Mouse (Mus musculus): ENCODE data around the gene E2f4. TPM values are rescaled to one million over a fixed set of nuclear protein-coding genes. Genes with fewer than 3 reads are reported as not detected.
"Not testable (repeated sequence)": the region's sequence is repeated elsewhere in the genome, so short reads cannot be mapped to it uniquely, and the experiment has no call there.

Gene E2f4
- polyA plus RNA-seq, 1 experiment from 2014 or later: 57.5 TPM

DNA sequence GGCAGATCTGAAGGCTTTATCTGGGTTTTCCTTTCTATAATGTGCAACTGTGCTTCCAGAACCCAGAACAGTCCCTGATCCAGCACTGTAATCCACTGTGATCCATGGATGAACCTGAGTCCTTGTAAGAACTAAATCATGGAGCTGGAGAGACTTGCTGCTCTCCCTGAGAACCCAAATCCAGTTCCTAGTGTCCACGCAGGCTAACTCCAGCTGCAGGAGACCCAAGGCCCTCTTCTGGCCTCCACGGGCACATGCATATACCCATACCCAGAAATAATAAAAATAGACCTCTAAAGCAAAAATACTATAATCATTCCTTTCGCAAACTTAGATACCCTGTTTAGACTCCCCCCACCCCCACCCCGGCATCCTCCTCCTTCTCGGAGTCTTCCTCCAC, 9.2 kb upstream of the E2f4 start:
- Histone ChIP-seq H3K27ac (peak overlapping the region; percentile 93; the same call in 1 of the 2 replicates), H3K4me2 (replicated peaks) (peak overlapping the region; percentile 81), H3K4me3 (replicated peaks) (peak overlapping the region; percentile 56), H3K36me3 (peaks cover 28% of the 10 kb centered on the region), H3K27me3 (peaks cover 12% of the 10 kb centered on the region), H3K4me1 (replicated peaks) (peaks cover 57% of the 10 kb centered on the region), H3K9ac (replicated peaks) (peak overlapping the region; percentile 70), H3K9me3 (no peaks in the 10 kb centered on the region)
- 81% methylated on average over 5 of the region's 5 CpGs for WGBS
- no peak for ATAC-seq

DNA sequence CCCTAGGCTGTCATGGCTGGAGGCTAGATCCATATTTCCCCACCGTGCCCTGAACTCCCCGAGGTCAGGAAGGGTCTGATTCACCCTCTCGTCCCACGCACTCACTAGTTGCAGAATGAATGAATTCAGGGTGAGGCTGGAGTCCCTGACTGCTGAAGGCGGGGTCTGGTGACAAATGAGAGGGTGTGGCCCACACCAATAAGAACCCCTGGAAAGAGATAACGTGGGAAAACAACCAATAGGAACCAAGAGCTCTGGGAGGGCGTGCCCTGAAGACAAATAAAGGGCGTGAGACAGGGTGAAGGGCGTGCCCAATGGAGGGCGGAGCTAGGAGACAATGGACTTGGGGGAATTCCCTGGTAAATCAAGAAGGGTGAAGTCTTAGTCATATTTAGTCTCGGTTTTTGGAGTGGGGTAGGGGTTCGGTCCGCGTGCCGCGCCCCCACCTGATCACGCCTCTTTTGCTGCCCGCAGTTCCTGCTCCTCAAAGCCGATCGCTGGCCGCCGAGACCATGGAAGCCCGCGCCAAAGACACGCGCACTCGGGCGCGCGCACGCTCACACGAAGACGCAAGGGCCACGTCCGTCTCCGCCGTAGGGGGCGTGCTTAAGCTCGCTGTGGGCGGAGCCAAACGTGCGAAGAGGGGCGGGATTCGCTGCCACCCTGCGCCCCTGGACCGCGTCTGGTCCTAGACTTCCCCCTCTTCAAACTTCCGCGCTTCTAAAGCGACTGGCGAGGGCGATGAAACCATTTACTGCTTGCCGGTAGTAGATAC, 8.3 kb upstream of the E2f4 start:
- Histone ChIP-seq H3K4me2 (replicated peaks) (peak overlapping the region; percentile 81), H3K4me1 (replicated peaks) (peaks cover 57% of the 10 kb centered on the region), H3K4me3 (replicated peaks) (peak overlapping the region; percentile 56), H3K9ac (replicated peaks) (peak overlapping the region; percentile 70), H3K36me3 (peaks cover 21% of the 10 kb centered on the region), H3K27ac (peak overlapping the region; percentile 93), H3K27me3 (peaks cover 20% of the 10 kb centered on the region), H3K9me3 (no peaks in the 10 kb centered on the region)
- WGBS: under 1% methylated on average over 53 of the region's 53 CpGs
- ATAC-seq: peak; percentile 91

DNA sequence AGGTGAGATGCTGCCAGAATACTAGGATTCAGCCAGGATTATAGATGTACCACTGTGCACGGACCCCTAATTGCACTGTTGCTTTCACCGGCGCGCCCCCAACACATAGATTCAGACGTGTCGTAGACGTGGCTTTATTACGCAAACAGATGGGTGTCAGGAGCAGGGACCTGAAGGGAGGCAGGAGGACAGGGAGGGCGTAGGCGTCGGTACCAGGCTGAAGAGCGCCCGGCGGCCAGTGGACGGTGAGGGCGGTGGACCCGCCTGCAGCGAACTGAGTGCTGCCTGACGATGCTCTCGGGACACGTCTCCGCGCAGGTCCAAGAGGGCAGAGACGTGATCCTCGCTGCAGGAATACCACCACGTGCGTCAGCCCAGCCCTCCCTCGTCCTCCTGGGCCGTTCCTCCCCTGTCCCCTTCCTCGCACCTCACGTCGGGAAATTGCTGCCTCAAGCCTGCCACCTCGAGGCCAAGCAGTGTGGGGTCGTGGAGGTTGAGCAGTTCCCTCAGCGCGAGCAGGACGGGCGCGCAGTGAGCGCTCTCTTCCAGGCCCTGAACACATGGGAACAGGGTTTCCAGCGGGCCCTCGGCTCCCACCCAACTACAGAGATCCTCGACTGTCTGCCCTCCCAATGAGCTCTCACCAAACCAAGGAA, 7.5 kb upstream of the E2f4 start, which contains the start of gene 4931428F04Rik:
Gene 4931428F04Rik, minus strand, starts transcription at position 60 of the 656 bp plus-strand sequence.
- Histone ChIP-seq H3K9ac (replicated peaks) (peak within 1 kb of the TSS; percentile 70), H3K9me3 (no peaks in the 10 kb centered on the region), H3K4me3 (replicated peaks) (peak within 1 kb of the TSS; percentile 56), H3K4me2 (replicated peaks) (peak within 1 kb of the TSS; percentile 81), H3K36me3 (peaks cover 15% of the 10 kb centered on the region), H3K27ac (peak within 1 kb of the TSS; percentile 93), H3K4me1 (replicated peaks) (peaks cover 54% of the 10 kb centered on the region), H3K27me3 (peaks cover 20% of the 10 kb centered on the region)
- peak; percentile 49 for ATAC-seq
- WGBS: 1% methylated on average over 43 of the region's 43 CpGs

DNA sequence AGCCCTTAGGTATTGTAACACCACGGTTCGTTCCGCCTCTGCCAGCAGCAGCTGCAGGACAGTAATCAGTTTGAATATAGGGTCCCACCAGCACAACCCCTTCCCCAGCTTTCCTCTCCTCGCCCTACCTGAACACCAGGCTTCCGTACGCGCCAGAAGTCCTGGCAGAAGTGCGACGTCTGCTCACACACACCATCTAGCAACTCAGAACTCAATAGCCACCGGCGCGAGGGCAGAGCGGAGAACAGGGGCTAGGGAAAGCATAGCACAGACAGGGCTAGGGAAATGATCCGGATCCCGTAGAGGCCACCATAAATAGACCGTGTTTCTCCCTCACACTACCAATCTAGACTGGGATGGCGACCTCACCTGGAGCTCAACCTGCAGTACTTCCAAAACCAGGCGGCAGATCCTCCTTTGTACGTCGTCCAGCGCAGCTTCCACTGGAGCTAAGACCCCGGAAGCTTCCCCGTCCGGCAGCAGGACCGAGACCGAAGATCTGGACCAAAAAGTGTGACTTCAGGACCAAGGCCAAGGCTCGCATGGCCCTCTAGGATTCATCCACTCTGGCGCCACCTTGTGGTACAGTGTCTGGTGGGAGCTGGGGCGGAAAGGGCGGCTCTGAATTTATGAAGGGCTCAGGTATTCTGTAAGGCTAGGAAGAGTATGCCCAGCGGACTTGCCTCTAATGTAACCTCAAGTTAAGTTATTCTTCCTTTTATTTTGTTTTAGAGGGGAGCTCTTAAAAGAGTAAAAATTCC, 6.7 kb upstream of the E2f4 start:
- ATAC-seq: no peak
- H3K4me3 ChIP-seq (replicated peaks): peak overlapping the region; percentile 56
- peaks cover 46% of the 10 kb centered on the region for H3K4me1 ChIP-seq (replicated peaks)
- peak overlapping the region; percentile 81 for H3K4me2 ChIP-seq (replicated peaks)
- peaks cover 20% of the 10 kb centered on the region for H3K27me3 ChIP-seq
- H3K9me3 ChIP-seq: no peaks in the 10 kb centered on the region
- WGBS: 6% methylated on average over 31 of the region's 31 CpGs
- H3K36me3 ChIP-seq: peaks cover 7% of the 10 kb centered on the region; the same call in 1 of the 2 replicates
- no peak overlapping the region for H3K27ac ChIP-seq
- H3K9ac ChIP-seq (replicated peaks): peak overlapping the region; percentile 70; the same call in 1 of the 2 replicates

DNA sequence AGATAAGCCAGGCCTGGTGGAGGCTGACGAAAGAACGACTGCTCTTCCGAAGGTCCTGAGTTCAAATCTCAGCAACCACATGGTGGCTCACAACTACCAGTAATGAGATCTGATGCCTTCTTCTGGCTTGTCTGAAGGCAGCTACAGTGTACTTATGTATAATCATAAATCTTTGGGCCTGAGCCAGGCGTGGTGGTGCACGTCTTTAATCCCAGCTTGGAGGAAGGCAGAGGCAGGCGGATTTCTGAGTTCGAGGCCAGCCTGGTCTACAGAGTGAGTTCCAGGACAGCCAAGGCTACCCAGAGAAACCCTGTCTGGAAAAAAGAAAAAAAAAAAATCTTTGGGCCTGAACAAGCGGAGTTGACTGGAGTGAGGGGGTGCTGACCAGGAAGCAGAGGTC, 6.1 kb upstream of the E2f4 start:
- not testable (repeated sequence) for ATAC-seq; H3K4me2 ChIP-seq (replicated peaks); H3K36me3 ChIP-seq; H3K4me3 ChIP-seq (replicated peaks); H3K9ac ChIP-seq (replicated peaks); H3K9me3 ChIP-seq; H3K27ac ChIP-seq
- Histone ChIP-seq H3K27me3 (peaks cover 20% of the 10 kb centered on the region), H3K4me1 (replicated peaks) (peaks cover 40% of the 10 kb centered on the region)
- 86% methylated on average over 8 of the region's 8 CpGs for WGBS

DNA sequence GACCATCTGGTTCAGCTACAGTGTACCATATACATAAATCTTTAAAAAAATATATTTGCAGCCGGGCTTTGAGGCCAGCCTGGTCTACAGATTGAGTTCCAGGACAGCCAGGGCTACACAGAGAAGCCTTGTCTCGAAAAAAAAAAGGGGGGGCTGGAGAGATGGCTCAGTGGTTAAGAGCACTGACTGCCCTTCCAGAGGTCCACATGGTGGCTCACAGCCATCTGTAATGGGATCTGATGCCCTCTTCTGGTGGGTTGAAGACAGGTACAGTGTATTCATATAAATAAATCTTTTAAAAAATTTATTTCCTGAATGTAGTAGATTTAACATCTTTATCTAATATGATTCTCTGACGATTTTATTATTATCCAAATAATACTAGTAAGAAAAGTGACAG, 5.7 kb upstream of the E2f4 start:
- WGBS: 75% methylated on average over 3 of the region's 3 CpGs
- not testable (repeated sequence) for H3K36me3 ChIP-seq

DNA sequence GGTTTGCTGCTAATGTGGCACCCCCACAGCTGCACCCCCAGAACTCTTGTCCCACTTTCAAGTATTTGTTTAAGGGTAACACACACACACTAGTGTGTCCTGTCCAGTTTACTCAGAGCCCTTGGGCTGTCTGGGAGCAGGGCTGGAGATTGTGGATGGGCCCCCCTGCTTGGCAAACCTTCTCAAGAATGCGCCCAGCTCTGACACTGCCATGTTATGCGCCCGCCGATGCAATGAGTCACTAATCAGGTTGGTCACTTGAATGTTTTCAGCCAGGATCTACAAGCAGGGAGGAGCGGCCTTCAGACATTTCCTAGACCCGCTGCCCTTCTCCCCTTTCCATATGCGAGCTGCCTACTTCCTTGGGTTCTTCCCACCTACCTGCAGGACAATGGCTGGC, 5.0 kb upstream of the E2f4 start:
- no peak for ATAC-seq
- H3K27ac ChIP-seq: no peak overlapping the region
- H3K9ac ChIP-seq (replicated peaks): no peak overlapping the region
- H3K4me3 ChIP-seq (replicated peaks): no peak overlapping the region
- H3K4me1 ChIP-seq (replicated peaks): peaks cover 35% of the 10 kb centered on the region
- no peaks in the 10 kb centered on the region for H3K36me3 ChIP-seq
- no peak overlapping the region for H3K4me2 ChIP-seq (replicated peaks)
- 93% methylated on average over 7 of the region's 7 CpGs for WGBS
- H3K9me3 ChIP-seq: no peaks in the 10 kb centered on the region
- peaks cover 20% of the 10 kb centered on the region for H3K27me3 ChIP-seq

More for the DNA sequence above, 5.7 kb upstream of the E2f4 start:
- H3K4me3 ChIP-seq (replicated peaks); H3K4me2 ChIP-seq (replicated peaks); H3K9me3 ChIP-seq; ATAC-seq; H3K27ac ChIP-seq; H3K9ac ChIP-seq (replicated peaks): not testable (repeated sequence)
- Histone ChIP-seq H3K27me3 (peaks cover 20% of the 10 kb centered on the region), H3K4me1 (replicated peaks) (peaks cover 38% of the 10 kb centered on the region)

DNA sequence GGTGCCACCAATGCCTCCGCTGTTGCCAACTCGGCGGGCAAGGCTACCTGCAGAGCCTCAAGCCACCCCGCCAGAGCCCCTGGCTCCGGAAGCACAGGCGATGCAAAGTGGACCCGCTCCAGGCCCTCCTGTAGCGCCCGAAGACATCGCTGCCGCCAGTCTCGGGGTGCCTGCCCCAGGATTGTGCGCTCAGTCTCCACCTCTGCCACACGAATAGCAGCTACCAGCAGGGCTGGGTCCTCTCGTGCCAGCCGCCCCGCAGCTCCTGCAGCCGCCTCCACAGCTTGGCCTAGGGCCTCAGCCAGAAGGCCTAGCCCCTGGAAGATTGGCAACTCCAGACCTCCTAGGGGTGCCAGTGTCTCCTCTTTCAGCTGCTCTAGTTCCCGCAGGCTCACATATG, 4.1 kb upstream of the E2f4 start:
- Histone ChIP-seq H3K36me3 (no peaks in the 10 kb centered on the region; the same call in 1 of the 2 replicates), H3K27ac (no peak overlapping the region), H3K27me3 (peaks cover 20% of the 10 kb centered on the region), H3K4me2 (replicated peaks) (no peak overlapping the region), H3K9me3 (no peaks in the 10 kb centered on the region), H3K4me1 (replicated peaks) (peaks cover 31% of the 10 kb centered on the region), H3K4me3 (replicated peaks) (no peak overlapping the region), H3K9ac (replicated peaks) (peak overlapping the region; percentile 32; the same call in 1 of the 2 replicates)
- no peak for ATAC-seq
- 74% methylated on average over 19 of the region's 19 CpGs for WGBS

DNA sequence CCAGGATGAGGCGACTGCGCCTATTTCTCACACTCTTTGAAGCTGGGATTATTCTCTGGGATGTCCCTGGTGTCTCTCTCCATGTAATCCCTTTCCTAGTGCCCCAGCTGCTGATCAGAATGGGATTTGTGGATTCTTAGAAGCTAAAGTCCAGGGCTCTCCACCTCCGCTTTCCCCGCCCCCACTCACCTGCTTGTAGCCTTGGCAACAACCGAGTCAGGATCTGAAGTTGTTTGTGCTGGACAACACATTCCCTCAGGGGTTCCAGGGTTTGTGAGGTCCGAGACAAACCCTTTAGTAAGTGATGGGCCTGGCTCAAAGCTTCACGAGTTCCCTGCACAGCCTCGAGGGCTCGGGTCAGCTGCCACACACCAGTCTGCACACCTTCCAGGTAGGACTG, 2.7 kb upstream of the E2f4 start:
- WGBS: 57% methylated on average over 9 of the region's 9 CpGs
- Histone ChIP-seq H3K9me3 (no peaks in the 10 kb centered on the region), H3K9ac (replicated peaks) (0 out of 2 replicates have a peak overlapping the region, but pooled peaks have one; percentile 19), H3K27me3 (peaks cover 20% of the 10 kb centered on the region), H3K4me1 (replicated peaks) (peaks cover 36% of the 10 kb centered on the region), H3K4me3 (replicated peaks) (no peak overlapping the region), H3K4me2 (replicated peaks) (0 out of 2 replicates have a peak overlapping the region, but pooled peaks have one; percentile 5), H3K36me3 (peaks cover 8% of the 10 kb centered on the region), H3K27ac (no peak overlapping the region)
- ATAC-seq: no peak

DNA sequence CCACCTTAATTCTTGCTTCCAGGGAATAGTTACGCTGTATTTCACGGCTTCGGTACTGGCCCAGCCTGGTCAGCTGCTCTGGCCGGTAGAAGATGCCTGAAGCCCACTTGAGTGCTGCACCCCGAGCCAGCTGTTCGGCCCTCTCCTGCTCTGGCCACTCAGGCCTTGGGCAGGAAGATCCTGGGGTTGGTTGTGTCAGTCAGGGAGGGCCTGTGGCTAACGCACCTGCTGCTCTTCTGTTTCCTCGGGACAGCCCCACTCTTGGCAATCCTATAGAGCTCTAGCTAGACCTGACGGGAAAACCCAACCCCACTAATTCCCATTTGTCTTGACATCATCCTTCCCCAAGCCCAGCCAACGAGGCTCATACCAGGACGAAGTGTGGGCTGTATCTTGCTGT, 2.2 kb upstream of the E2f4 start:
- H3K36me3 ChIP-seq: peaks cover 13% of the 10 kb centered on the region
- H3K4me3 ChIP-seq (replicated peaks): peak overlapping the region; percentile 6; the same call in 1 of the 2 replicates
- 0 out of 2 replicates have a peak overlapping the region, but pooled peaks have one; percentile 5 for H3K4me2 ChIP-seq (replicated peaks)
- 71% methylated on average over 11 of the region's 11 CpGs for WGBS
- peaks cover 31% of the 10 kb centered on the region for H3K4me1 ChIP-seq (replicated peaks)
- H3K9ac ChIP-seq (replicated peaks): no peak overlapping the region; the same call in 1 of the 2 replicates
- ATAC-seq: no peak
- H3K27me3 ChIP-seq: peaks cover 17% of the 10 kb centered on the region
- H3K27ac ChIP-seq: no peak overlapping the region
- no peaks in the 10 kb centered on the region for H3K9me3 ChIP-seq

DNA sequence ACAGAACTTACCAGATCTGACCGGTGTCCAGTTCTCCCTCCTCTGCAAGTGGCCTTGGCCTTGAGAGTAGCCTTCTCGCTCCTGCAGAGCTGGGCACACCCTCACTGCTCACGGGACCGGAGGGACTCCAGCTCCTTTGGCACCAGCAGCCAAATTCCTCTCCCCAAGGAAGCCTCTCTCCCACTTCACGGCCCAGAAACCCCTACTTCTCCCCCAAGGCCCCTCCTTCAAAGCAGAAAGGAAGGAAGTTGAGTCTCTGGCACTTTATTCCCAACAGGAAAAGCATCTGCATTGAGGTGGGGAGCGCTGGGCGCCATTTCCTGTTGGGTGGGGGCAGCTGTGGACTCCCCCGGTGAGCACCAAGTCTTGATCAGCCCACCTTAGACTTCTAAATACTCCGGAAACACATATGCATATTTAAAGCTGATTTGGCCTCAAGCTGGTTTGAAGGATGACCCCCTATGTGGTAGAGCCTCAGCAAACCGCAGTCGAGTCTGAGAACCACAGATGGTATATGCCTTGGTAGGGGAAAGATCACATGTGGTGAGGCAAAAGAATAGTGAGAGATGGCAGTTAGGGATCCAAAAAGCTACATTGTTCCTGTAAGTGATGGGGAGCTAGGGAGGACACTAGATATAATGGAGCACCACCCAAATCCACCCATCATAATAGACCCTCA, 1.4 kb upstream of the E2f4 start, which contains the start of gene Exoc3l:
Gene Exoc3l, minus strand, starts transcription at position 207 of the 679 bp plus-strand sequence.
- Histone ChIP-seq H3K9me3 (no peaks in the 10 kb centered on the region), H3K27me3 (peaks cover 11% of the 10 kb centered on the region; the same call in 1 of the 2 replicates), H3K4me2 (replicated peaks) (peak within 1 kb of the TSS; percentile 99), H3K4me3 (replicated peaks) (peak within 1 kb of the TSS; percentile 88), H3K9ac (replicated peaks) (peak within 1 kb of the TSS; percentile 90), H3K27ac (no peak within 1 kb of the TSS), H3K4me1 (replicated peaks) (peaks cover 23% of the 10 kb centered on the region), H3K36me3 (peaks cover 21% of the 10 kb centered on the region)
- ATAC-seq: no peak
- WGBS: 72% methylated on average over 11 of the region's 11 CpGs
